Mouse (Mus musculus) ES-E14 (cell line): ENCODE results near the gene Syt11.

Source experiments
- HCFC1 ChIP-seq: IDR thresholded peaks from 2 replicates; pipeline ENCODE4 v1.6.1; 2012; ENCODE audit warnings: low read length, inconsistent platforms, borderline replicate concordance; ENCODE audit not compliant: insufficient read depth
- ZC3H11A ChIP-seq: IDR thresholded peaks from 2 replicates; pipeline ENCODE4 v1.6.1; 2012; ENCODE audit warnings: low read depth, mild to moderate bottlenecking, inconsistent platforms, low read length, borderline replicate concordance

GRCm38 (mm10) chr3:88701222-88701621 is 73.7 kb downstream of the Syt11 start:
- TF ChIP-seq HCFC1 (no peak), ZC3H11A (no peak)
